Mouse (Mus musculus): ENCODE measurements at regions not wholly inside any gene's neighbourhood (a gene's known extent, or its start where the extent isn't known, plus 50 kb on each side); places are given as distances from the start of the nearest gene placed in this dataset.

DNA sequence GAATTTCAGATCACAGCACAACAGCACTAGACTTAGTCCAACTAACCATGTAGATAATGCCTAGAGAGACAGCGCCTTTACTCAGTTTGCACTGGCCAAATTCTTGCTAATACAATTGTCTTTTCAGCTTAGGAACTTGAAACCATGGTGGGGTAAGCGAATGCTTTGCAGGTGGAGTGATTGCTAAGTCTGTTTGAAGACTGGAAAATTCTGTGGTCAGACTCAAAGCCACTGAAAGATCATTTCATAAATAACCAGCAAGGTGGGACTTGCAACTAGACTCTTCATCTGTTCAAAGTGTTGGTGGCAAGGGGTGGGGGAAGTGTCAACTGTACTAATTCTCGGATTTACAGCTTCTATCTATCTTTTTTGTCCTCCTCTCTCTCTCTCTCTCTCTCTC lies 50.4 kb upstream of the Clnk start:
- TF ChIP-seq CTCF (conservative IDR thresholded peaks at IDR 0.05; ENCODE audit: insufficient read depth, insufficient read length, low read depth, low read length) (no peak), POLR2A (IDR thresholded peaks at IDR 0.05; ENCODE audit: low read depth, low read length) (no peak)

Data from kidney, adult 2 months (tissue).